ENCODE assay signal across 8 mouse cellular contexts in the genomic region with DNA sequence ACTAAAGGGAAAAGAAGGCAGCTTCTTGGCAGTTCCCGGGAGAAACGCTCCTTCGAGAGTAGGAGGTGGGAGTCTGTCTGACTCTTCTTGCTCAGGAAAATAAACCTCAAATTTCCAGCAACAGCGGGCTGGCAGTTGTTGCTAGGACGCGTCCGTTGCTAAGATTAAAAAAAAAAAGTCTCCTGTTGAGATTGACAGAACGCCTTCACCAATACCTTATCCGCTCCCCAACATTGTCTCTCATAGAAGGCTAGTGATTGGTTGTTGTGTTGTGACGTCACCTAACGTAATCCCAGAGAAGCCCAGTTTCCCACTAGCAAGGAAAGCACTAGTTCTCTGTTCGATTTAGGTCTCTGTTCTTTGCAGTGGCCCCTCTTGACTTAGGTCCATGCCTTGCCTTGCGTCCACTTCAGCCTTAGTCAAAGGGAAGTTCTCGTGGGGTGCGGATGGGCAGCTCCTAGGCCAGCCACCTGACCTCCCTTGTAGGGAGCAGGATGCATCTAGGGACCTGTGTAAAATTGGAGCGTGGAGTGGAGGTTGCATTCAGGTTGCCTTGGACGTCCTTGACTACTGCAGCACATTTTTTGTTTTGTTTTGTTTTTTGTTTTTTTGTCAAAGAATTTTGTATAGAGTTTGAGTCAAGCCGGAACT. TPM values are rescaled to one million over a fixed set of nuclear protein-coding genes. Genes with fewer than 3 reads are reported as not detected.
A peak's percentile ranks its signal among the peaks of the same experiment; 100 is the strongest.
DNase-seq lines count a peak whose midpoint lies in the region; ATAC-seq lines count a peak whose summit lies in the region.

A gene (minus strand): TSS at position 210 of the 651 bp plus-strand sequence.

- no peaks in the 10 kb centered on the region for H3K36me3 ChIP-seq in heart, embryonic 10.5 days
- no peaks in the 10 kb centered on the region for H3K36me3 ChIP-seq in kidney, embryonic 14.5 days (ENCODE audit: control insufficient read depth, insufficient read depth, low read length)
- H3K36me3 ChIP-seq in limb, embryonic 12.5 days, result no peaks in the 10 kb centered on the region
- no peaks in the 10 kb centered on the region for H3K36me3 ChIP-seq in midbrain, embryonic 13.5 days
- H3K36me3 ChIP-seq in stomach, embryonic 15.5 days, result no peaks in the 10 kb centered on the region

- peak within 1 kb of the TSS; percentile 80 for H3K4me2 ChIP-seq in kidney, embryonic 14.5 days (replicated peaks; ENCODE audit: low read depth, low read length)
- H3K4me2 ChIP-seq in limb, embryonic 12.5 days, result peak within 1 kb of the TSS; percentile 85
- peak within 1 kb of the TSS; percentile 86 for H3K4me2 ChIP-seq in midbrain, embryonic 13.5 days (replicated peaks)
- H3K4me2 ChIP-seq in stomach, embryonic 15.5 days, result peak within 1 kb of the TSS; percentile 83

- H3K9me3 ChIP-seq in heart, embryonic 10.5 days, result no peaks in the 10 kb centered on the region
- H3K9me3 ChIP-seq in kidney, embryonic 14.5 days (ENCODE audit: control insufficient read depth, low read length), result no peaks in the 10 kb centered on the region; the same call in 1 of the 2 replicates
- H3K9me3 ChIP-seq in limb, embryonic 12.5 days, result peaks cover 5% of the 10 kb centered on the region; the same call in 1 of the 2 replicates
- H3K9me3 ChIP-seq in midbrain, embryonic 13.5 days, result no peaks in the 10 kb centered on the region; the same call in 1 of the 2 replicates
- no peaks in the 10 kb centered on the region for H3K9me3 ChIP-seq in stomach, embryonic 15.5 days

- ATAC-seq in kidney, embryonic 14.5 days (ENCODE audit: low FRiP score, low TSS enrichment), result peak; percentile 93
- ATAC-seq in limb, embryonic 12.5 days (ENCODE audit: insufficient number of reproducible peaks, insufficient read depth, low FRiP score, low TSS enrichment, low read depth), result peak; percentile 92
- ATAC-seq in midbrain, embryonic 13.5 days, result peak; percentile 98
- ATAC-seq in stomach, embryonic 15.5 days (ENCODE audit: insufficient read depth, low FRiP score, low read depth), result peak; percentile 89; the same call in 1 of the 2 replicates

- H3K9ac ChIP-seq in kidney, embryonic 14.5 days (ENCODE audit: low read depth, low read length), result 0 out of 2 replicates have a peak within 1 kb of the TSS, but pooled peaks have one; percentile 35
- peak within 1 kb of the TSS; percentile 47; the same call in 1 of the 2 replicates for H3K9ac ChIP-seq in limb, embryonic 12.5 days (replicated peaks)
- peak within 1 kb of the TSS; percentile 36 for H3K9ac ChIP-seq in midbrain, embryonic 13.5 days (replicated peaks)
- H3K9ac ChIP-seq in stomach, embryonic 15.5 days, result no peak within 1 kb of the TSS

- peaks cover 7% of the 10 kb centered on the region; the same call in 1 of the 2 replicates for H3K4me1 ChIP-seq in heart, embryonic 10.5 days
- H3K4me1 ChIP-seq in kidney, embryonic 14.5 days (ENCODE audit: control insufficient read depth, insufficient read depth, low read length), result no peaks in the 10 kb centered on the region; the same call in 1 of the 2 replicates
- no peaks in the 10 kb centered on the region for H3K4me1 ChIP-seq in limb, embryonic 12.5 days (replicated peaks)
- H3K4me1 ChIP-seq in midbrain, embryonic 13.5 days (replicated peaks), result peaks cover 5% of the 10 kb centered on the region
- no peaks in the 10 kb centered on the region for H3K4me1 ChIP-seq in stomach, embryonic 15.5 days

- H3K4me3 ChIP-seq in heart, embryonic 10.5 days, result peak within 1 kb of the TSS; percentile 65
- H3K4me3 ChIP-seq in kidney, embryonic 14.5 days (ENCODE audit: low read length), result peak within 1 kb of the TSS; percentile 44
- peak within 1 kb of the TSS; percentile 43 for H3K4me3 ChIP-seq in limb, embryonic 12.5 days (replicated peaks)
- peak within 1 kb of the TSS; percentile 44 for H3K4me3 ChIP-seq in midbrain, embryonic 13.5 days (replicated peaks)
- H3K4me3 ChIP-seq in stomach, embryonic 15.5 days (replicated peaks), result peak within 1 kb of the TSS; percentile 42

- peak; percentile 41 for DNase-seq in urinary bladder, postnatal 14 days (ENCODE audit: low spot score)
- DNase-seq in urinary bladder, adult 2 months (ENCODE audit: low spot score), result no peak
- DNase-seq in embryo, embryonic 10.5 days (ENCODE audit: low spot score), result peak; percentile 95
- DNase-seq in heart, embryonic 10.5 days (ENCODE audit: low spot score), result peak; percentile 89

- H3K27me3 ChIP-seq in heart, embryonic 10.5 days (ENCODE audit: insufficient read depth, poor library complexity, severe bottlenecking), result peaks cover 8% of the 10 kb centered on the region
- H3K27me3 ChIP-seq in kidney, embryonic 14.5 days (ENCODE audit: control insufficient read depth, insufficient read depth, low read length), result no peaks in the 10 kb centered on the region
- peaks cover 9% of the 10 kb centered on the region; the same call in 1 of the 2 replicates for H3K27me3 ChIP-seq in limb, embryonic 12.5 days
- 0 out of 2 replicates have a peak, but pooled peaks cover 3% of the 10 kb centered on the region for H3K27me3 ChIP-seq in midbrain, embryonic 13.5 days
- no peaks in the 10 kb centered on the region for H3K27me3 ChIP-seq in stomach, embryonic 15.5 days (replicated peaks)

- H3K27ac ChIP-seq in heart, embryonic 10.5 days, result no peak within 1 kb of the TSS
- no peak within 1 kb of the TSS for H3K27ac ChIP-seq in kidney, embryonic 14.5 days (ENCODE audit: low read depth, low read length)
- no peak within 1 kb of the TSS for H3K27ac ChIP-seq in limb, embryonic 12.5 days
- H3K27ac ChIP-seq in midbrain, embryonic 13.5 days, result no peak within 1 kb of the TSS
- H3K27ac ChIP-seq in stomach, embryonic 15.5 days, result no peak within 1 kb of the TSS

- WGBS in heart, embryonic 10.5 days, result 12% methylated on average over 18 of the region's 18 CpGs
- 11% methylated on average over 18 of the region's 18 CpGs for WGBS in kidney, embryonic 14.5 days
- WGBS in limb, embryonic 12.5 days, result 12% methylated on average over 18 of the region's 18 CpGs
- 11% methylated on average over 18 of the region's 18 CpGs for WGBS in midbrain, embryonic 13.5 days
- WGBS in stomach, embryonic 15.5 days, result 15% methylated on average over 18 of the region's 18 CpGs

RNA-seq across cellular contexts. Expression of the gene that starts here (rescaled TPM):
- 0.15 and 0.25 TPM in 2 replicates for polyA plus RNA-seq in urinary bladder, adult 2 months (2012; rRNA removed)
- 0.38 and 0.48 TPM in 2 replicates for polyA plus RNA-seq in heart, embryonic 10.5 days (2016; fragmentation: Nextera tagmentation; extraction: Ambion mirVana)
- polyA plus RNA-seq in kidney, embryonic 14.5 days (2014; fragmentation: Nextera tagmentation; extraction: Ambion mirVana), result 0.44 TPM in 1 of 2 replicates, not detected in the other
- not detected in 2 replicates for polyA plus RNA-seq in limb, embryonic 12.5 days (2016; fragmentation: Nextera tagmentation; extraction: Ambion mirVana)
- polyA plus RNA-seq in midbrain, embryonic 13.5 days (2015; fragmentation: Nextera tagmentation; extraction: Ambion mirVana), result 0.14 and 0.57 TPM in 2 replicates
- 0.18 TPM in 2 replicates for polyA plus RNA-seq in stomach, embryonic 15.5 days (2015; fragmentation: Nextera tagmentation; extraction: Ambion mirVana)

Comparison
In these comparisons a context has a peak if more than half of its experiments do, and no peak if none do; other contexts are left out.
1. Peak in DNase-seq and H3K4me3 ChIP-seq in heart, embryonic 10.5 days; RNA of the gene not detected or under 1 TPM.
2. Peak in ATAC-seq, H3K4me3 ChIP-seq, H3K9ac ChIP-seq and H3K4me2 ChIP-seq in kidney, embryonic 14.5 days; RNA of the gene not detected or under 1 TPM.
3. Peak in ATAC-seq, H3K4me3 ChIP-seq, H3K9ac ChIP-seq and H3K4me2 ChIP-seq in limb, embryonic 12.5 days; RNA of the gene not detected or under 1 TPM.
4. Peak in ATAC-seq, H3K4me3 ChIP-seq, H3K9ac ChIP-seq and H3K4me2 ChIP-seq in midbrain, embryonic 13.5 days; RNA of the gene not detected or under 1 TPM.
5. Peak in ATAC-seq, H3K4me3 ChIP-seq and H3K4me2 ChIP-seq in stomach, embryonic 15.5 days; RNA of the gene not detected or under 1 TPM.